Mouse (Mus musculus): ENCODE measurements around the gene Mdh1.
"Not testable (repeated sequence)": the region's sequence is repeated elsewhere in the genome, so short reads cannot be mapped to it uniquely, and the experiment has no call there.

The Mdh1 gene

GRCm38 (mm10) chr11:21545951-21546350, 26.2 kb downstream of the Mdh1 start:
- CTCF ChIA-PET, result no interaction called here

DNA sequence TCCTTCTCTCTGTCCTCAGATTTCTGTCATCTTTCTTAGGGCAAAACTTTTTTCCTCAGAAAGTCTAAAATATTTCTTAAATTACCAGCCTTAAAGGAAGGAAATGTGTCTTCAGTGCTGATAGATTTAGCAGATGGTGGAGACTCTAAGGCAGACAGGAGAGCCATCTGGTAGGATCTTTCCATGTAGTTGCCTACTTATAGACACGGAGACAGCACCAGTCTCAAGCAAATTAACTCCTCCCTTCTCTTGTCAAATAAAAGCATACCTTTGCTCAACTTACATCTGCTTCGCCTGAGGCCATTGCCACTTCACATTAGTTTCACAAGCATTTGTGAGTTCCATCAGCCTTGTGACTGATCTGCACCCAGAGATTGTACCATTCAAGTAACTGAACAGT, 27.1 kb downstream of the Mdh1 start:
- CTCF ChIA-PET, result no interaction called here

GRCm38 (mm10) chr11:21542731-21543130, 29.4 kb downstream of the Mdh1 start:
- CTCF ChIA-PET, result interaction anchor here (0.5 kb wide), 1 partner anchor 922 kb away, joined by 4 read pairs; no protein-coding TSS in a partner anchor

DNA sequence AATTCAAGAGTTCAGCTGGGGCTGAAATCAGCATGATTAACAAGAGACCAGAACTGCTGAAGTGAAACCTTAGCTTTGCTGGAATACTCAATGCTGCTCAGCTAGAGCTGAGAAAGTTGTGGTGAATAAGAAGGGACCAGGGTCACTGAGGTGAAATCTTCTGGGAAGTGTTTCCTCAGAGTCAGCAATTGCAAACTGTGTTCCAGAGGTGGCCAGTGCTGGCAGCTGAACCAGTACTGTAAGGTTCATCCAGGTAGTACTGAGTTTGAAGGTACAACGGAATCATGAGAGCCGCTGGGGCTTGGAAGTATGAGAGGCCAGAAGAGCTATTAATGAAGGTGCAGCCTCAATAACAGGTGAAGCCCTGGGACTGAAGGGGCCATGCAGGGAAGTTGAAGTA, 31.5 kb downstream of the Mdh1 start:
- CTCF ChIA-PET, result no interaction called here

GRCm38 (mm10) chr11:21540072-21540471, 32.1 kb downstream of the Mdh1 start:
- CTCF ChIA-PET, result interaction anchor here (0.6 kb wide), 1 partner anchor 908 kb away, joined by 3 read pairs; no protein-coding TSS in a partner anchor

DNA sequence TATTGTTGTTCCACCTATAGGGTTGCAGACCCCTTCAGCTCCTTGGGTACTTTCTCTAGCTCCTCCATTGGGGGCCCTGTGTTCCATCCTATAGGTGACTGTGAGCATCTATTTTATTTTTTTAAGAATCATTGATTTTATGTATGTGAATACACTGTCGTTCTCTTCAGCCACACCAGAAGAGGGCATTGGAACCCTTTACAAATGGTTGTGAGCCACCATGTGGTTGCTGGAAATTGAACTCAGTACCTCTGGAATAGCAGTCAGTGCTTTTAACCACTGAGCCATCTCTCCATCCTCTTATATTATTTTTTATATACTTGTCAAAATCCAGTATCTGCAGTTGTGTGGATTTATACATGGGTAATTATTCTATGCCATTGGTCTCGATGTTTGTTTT, 41.3 kb downstream of the Mdh1 start:
- CTCF ChIA-PET, result not testable (repeated sequence)

- CTCF ChIA-PET, result interaction anchor here (0.6 kb wide), 1 partner anchor 20 kb away, joined by 3 read pairs; no protein-coding TSS in a partner anchor
These were observed 43.3 kb downstream of the Mdh1 start for GRCm38 (mm10) chr11:21528676-21529394.

DNA sequence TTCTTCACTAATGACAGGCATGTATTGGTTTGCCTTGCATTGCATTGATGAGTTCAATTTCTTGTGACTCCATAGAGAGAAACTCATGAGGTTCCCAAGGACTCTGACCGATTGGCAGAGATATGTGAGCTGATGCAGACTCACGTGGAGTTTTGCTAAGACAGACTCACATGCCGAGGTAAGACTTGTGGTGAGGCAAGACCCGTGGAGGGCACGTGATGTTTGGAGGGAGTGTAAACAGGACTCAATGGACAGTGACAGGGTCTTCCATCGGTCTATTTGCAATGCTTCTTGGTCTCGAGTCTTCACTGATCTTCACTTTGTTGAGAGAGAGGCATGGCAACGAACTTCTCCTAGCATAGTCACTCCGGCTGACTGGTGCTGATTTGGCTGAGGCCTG, 54.4 kb downstream of the Mdh1 start:
- CTCF ChIA-PET, result interaction anchor here (0.5 kb wide), 1 partner anchor 1109 kb away, joined by 4 read pairs; no protein-coding TSS in a partner anchor

GRCm38 (mm10) chr11:21516396-21516795, 55.8 kb downstream of the Mdh1 start:
- CTCF ChIA-PET, result not testable (repeated sequence)

- CTCF ChIA-PET, result not testable (repeated sequence)
These were observed 61.6 kb downstream of the Mdh1 start for GRCm38 (mm10) chr11:21510577-21510976.

- CTCF ChIA-PET, result interaction anchor here (0.7 kb wide), 1 partner anchor 20 kb away, joined by 3 read pairs; no protein-coding TSS in a partner anchor
These were observed 63.5 kb downstream of the Mdh1 start for GRCm38 (mm10) chr11:21508713-21509112.

DNA sequence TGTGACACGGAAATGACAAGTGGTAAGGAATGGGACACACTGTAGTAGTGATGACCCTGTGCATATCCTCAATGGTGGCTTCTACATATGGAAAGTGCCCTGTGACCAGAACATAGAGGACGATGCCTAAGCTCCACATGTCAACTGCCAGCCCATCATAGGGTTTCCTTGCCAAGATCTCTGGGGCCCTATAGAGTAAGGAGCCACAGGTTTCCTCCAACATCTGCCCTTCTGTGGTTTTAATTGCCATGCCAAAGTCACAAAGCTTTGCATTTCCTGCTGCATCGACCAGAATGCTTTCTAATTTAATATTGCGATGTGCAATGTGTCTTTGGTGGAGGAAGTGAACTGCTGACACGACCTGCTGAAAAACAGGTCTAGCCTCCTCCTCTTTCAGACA, 65.1 kb downstream of the Mdh1 start:
- CTCF ChIA-PET, result not testable (repeated sequence)
